Mouse (Mus musculus): ENCODE data around the gene Gm12185. TPM values are rescaled to one million over a fixed set of nuclear protein-coding genes. Genes with fewer than 3 reads are reported as not detected.
"Not testable (repeated sequence)": the region's sequence is repeated elsewhere in the genome, so short reads cannot be mapped to it uniquely, and the experiment has no call there.

Gm12185 gene
- total RNA-seq (2015; ENCODE audit: low replicate concordance) (1.1 TPM in 1 of 2 replicates, not detected in the other), total RNA-seq (2017; ENCODE audit: low replicate concordance) (not detected in 2 replicates)

- peak; percentile 80 for ATAC-seq (replicated peaks; ENCODE audit: low FRiP score, poor library complexity, severe bottlenecking)
These were observed at the start of gene Gm12185 for GRCm38 (mm10) chr11:48991740-48992520. Gm12185 (minus strand) TSS chr11:48992226.

GRCm38 (mm10) chr11:49012074-49012473, 20.0 kb upstream of the Gm12185 start:
- ATAC-seq (replicated peaks; ENCODE audit: low FRiP score, poor library complexity, severe bottlenecking), result not testable (repeated sequence)

- ATAC-seq (replicated peaks; ENCODE audit: low FRiP score, poor library complexity, severe bottlenecking), result not testable (repeated sequence)
These were observed 14.8 kb upstream of the Gm12185 start for GRCm38 (mm10) chr11:49006785-49007184.

GRCm38 (mm10) chr11:49006317-49006716, 14.3 kb upstream of the Gm12185 start:
- not testable (repeated sequence) for ATAC-seq (replicated peaks; ENCODE audit: low FRiP score, poor library complexity, severe bottlenecking)

- not testable (repeated sequence) for ATAC-seq (replicated peaks; ENCODE audit: low FRiP score, poor library complexity, severe bottlenecking)
These were observed 8.4 kb upstream of the Gm12185 start for GRCm38 (mm10) chr11:49000411-49000810.

- ATAC-seq (replicated peaks; ENCODE audit: low FRiP score, poor library complexity, severe bottlenecking), result not testable (repeated sequence)
These were observed 2.0 kb upstream of the Gm12185 start, which contains the start of gene Tgtp1 for GRCm38 (mm10) chr11:48994018-48994417. Tgtp1 (minus strand) TSS chr11:48994172.

GRCm38 (mm10) chr11:48993296-48993695, 1.3 kb upstream of the Gm12185 start:
- ATAC-seq (replicated peaks; ENCODE audit: low FRiP score, poor library complexity, severe bottlenecking), result not testable (repeated sequence)

- ATAC-seq (replicated peaks; ENCODE audit: low FRiP score, poor library complexity, severe bottlenecking), result peak; percentile 55; the same call in 1 of the 2 replicates
These were observed 2.0 kb downstream of the Gm12185 start for GRCm38 (mm10) chr11:48989981-48990380.

- ATAC-seq (replicated peaks; ENCODE audit: low FRiP score, poor library complexity, severe bottlenecking), result not testable (repeated sequence)
These were observed 3.8 kb downstream of the Gm12185 start for GRCm38 (mm10) chr11:48988219-48988618.

- not testable (repeated sequence) for ATAC-seq (replicated peaks; ENCODE audit: low FRiP score, poor library complexity, severe bottlenecking)
These were observed 9.2 kb downstream of the Gm12185 start for GRCm38 (mm10) chr11:48982848-48983247.

- ATAC-seq (replicated peaks; ENCODE audit: low FRiP score, poor library complexity, severe bottlenecking), result not testable (repeated sequence)
These were observed 12.0 kb downstream of the Gm12185 start for GRCm38 (mm10) chr11:48980052-48980451.

- peak; percentile 56; the same call in 1 of the 2 replicates for ATAC-seq (replicated peaks; ENCODE audit: low FRiP score, poor library complexity, severe bottlenecking)
These were observed 12.8 kb downstream of the Gm12185 start, which contains the start of gene 9930111J21Rik1 for GRCm38 (mm10) chr11:48979251-48979650. 9930111J21Rik1 (minus strand) TSS chr11:48979398.

GRCm38 (mm10) chr11:48978240-48978939, 13.6 kb downstream of the Gm12185 start, which contains the start of gene Olfr56:
Olfr56 (plus strand) TSS chr11:48978889.
- peak; percentile 31; the same call in 1 of the 2 replicates for ATAC-seq (replicated peaks; ENCODE audit: low FRiP score, poor library complexity, severe bottlenecking)

- ATAC-seq (replicated peaks; ENCODE audit: low FRiP score, poor library complexity, severe bottlenecking), result not testable (repeated sequence)
These were observed 17.3 kb downstream of the Gm12185 start for GRCm38 (mm10) chr11:48974686-48975085.

GRCm38 (mm10) chr11:48946090-48946489, 45.9 kb downstream of the Gm12185 start, which contains the start of gene Psme2b:
Psme2b (minus strand) TSS chr11:48946190.
- not testable (repeated sequence) for ATAC-seq (replicated peaks; ENCODE audit: low FRiP score, poor library complexity, severe bottlenecking)

GRCm38 (mm10) chr11:48939286-48939685, 52.7 kb downstream of the Gm12185 start:
- ATAC-seq (replicated peaks; ENCODE audit: low FRiP score, poor library complexity, severe bottlenecking), result not testable (repeated sequence)

GRCm38 (mm10) chr11:48935291-48935690, 56.7 kb downstream of the Gm12185 start:
- not testable (repeated sequence) for ATAC-seq (replicated peaks; ENCODE audit: low FRiP score, poor library complexity, severe bottlenecking)

GRCm38 (mm10) chr11:48933923-48934322, 58.1 kb downstream of the Gm12185 start:
- ATAC-seq (replicated peaks; ENCODE audit: low FRiP score, poor library complexity, severe bottlenecking), result not testable (repeated sequence)

GRCm38 (mm10) chr11:48933422-48933821, 58.6 kb downstream of the Gm12185 start:
- not testable (repeated sequence) for ATAC-seq (replicated peaks; ENCODE audit: low FRiP score, poor library complexity, severe bottlenecking)

- not testable (repeated sequence) for ATAC-seq (replicated peaks; ENCODE audit: low FRiP score, poor library complexity, severe bottlenecking)
These were observed 64.0 kb downstream of the Gm12185 start for GRCm38 (mm10) chr11:48928068-48928467.

Data from erythroid progenitor cell, adult 5-6 weeks (primary cell).